Mouse (Mus musculus) yolk sac, embryonic 10.5 days (tissue): ENCODE measurements around the gene Aacs.
"Not testable (repeated sequence)": the region's sequence is repeated elsewhere in the genome, so short reads cannot be mapped to it uniquely, and the experiment has no call there.

Experiments
- DNase-seq: peaks from one replicate; pipeline ENCODE4 v3.0.0-alpha.2; 2017; ENCODE audit warnings: low spot score

The Aacs gene

DNA sequence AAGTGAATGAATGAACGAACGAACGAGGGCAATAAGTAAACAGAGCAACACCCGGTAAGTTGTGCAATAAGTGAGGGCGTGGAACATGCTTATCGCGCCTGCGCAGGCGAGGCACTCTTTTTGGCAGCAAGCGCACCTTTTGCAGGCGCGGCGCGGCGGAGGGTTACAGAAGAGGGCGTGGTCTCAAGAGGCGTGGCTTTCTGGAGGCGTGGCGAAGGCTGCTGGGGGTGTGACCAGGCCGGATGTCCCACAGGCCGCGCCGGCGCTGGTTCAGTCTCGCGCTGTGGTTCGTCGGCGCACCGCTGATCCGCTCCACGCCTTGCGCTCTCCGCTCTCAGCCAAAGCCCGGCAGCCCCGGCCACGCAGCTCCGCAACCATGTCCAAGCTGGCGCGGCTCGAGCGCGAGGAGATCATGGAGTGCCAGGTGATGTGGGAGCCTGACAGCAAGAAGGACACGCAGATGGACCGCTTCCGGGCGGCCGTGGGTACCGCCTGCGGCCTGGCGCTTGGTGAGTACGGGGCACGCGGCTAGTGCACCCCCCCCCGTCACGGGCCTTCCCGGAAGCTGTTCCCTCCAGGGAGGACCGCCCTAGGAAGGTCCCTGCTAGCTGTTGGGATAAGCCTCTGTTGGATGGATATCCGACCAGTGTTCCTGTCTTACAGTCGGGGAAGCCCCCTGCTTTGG is at the start of gene Aacs:
Aacs (plus strand) TSS at position 214 of the 685 bp plus-strand sequence.
- peak; percentile 98 for DNase-seq

DNA sequence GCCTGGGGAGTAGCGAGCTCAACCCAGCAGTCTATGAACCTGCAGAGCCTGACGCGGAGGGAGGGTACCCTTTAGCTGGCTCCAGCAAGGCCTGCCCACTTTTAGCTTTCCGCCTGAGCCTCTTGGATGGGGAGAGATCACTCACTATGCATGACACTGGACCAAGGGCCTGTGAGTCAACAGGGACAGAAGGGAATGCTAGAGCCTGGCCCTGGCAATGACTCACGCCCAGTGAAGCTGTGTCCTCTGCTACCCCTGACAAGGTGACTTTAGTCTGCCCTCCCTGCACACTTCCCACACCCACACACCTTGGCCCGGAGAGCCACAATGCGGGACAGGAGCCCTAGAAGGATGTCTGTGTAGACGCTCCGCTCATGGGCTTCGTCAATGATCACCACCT is 49.3 kb upstream of the Aacs start:
- DNase-seq: no peak

DNA sequence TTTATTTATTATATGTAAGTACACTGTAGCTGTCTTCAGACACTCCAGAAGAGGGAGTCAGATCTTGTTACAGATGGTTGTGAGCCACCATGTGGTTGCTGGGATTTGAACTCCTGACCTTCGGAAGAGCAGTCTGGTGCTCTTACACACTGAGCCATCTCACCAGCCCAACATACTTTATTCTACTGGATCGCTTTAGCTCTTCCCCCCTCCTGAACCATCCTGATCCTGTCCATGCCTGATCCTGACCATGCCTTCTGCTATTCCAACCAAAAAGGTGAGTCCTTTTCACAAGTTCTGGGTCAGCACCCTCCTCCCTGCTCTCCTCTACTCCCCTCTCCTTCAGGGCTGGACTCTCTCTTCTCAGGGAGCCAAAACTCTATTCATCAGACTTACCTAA is 43.3 kb upstream of the Aacs start:
- DNase-seq: not testable (repeated sequence)

DNA sequence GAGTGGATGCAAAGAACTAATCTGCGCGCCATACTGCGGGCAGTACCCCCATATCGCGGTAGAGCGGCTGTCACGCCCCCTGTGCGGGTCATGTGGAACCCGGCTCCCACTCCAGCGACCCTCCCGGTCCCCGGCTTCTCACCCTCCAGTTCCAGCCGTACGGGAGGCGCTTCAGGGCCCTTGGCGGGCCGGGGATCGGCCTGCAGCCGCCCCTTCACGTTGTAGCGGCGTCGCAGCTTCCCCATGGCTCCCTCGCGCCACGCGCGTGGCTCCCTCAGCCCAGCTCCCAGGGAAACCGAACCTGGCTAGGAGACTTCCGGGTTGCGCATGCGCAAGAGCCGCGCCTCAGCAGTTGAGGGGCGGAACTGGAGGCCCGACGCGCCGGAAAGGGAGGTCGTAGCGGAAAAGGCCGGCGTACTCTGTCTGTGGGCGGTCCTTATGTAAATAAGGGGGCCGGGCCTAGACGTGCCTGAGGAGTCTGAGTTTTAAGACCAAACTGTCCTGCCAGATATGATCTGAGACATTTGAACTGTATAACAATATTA is 41.7 kb upstream of the Aacs start, which contains the start of gene Dhx37:
Dhx37 (minus strand) TSS at position 329 of the 545 bp plus-strand sequence.
- peak; percentile 93 for DNase-seq

DNA sequence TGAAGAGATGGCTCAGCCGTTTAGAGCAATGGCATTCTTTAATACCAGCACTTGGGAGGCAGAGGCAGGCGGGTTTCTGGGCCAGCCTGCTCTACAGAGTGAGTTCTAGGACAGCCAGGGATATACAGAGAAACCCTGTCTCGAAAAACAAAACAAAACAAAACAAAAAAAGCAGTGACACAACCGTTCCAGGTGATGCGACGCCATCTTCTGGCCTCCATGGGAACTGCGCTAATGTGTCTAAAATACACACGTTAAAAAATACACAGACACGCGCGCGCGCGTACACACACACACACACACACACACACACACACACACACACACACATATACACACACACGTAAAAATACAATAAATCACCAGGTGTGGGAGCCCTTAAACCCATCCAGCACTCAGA is 41.3 kb upstream of the Aacs start:
- not testable (repeated sequence) for DNase-seq

DNA sequence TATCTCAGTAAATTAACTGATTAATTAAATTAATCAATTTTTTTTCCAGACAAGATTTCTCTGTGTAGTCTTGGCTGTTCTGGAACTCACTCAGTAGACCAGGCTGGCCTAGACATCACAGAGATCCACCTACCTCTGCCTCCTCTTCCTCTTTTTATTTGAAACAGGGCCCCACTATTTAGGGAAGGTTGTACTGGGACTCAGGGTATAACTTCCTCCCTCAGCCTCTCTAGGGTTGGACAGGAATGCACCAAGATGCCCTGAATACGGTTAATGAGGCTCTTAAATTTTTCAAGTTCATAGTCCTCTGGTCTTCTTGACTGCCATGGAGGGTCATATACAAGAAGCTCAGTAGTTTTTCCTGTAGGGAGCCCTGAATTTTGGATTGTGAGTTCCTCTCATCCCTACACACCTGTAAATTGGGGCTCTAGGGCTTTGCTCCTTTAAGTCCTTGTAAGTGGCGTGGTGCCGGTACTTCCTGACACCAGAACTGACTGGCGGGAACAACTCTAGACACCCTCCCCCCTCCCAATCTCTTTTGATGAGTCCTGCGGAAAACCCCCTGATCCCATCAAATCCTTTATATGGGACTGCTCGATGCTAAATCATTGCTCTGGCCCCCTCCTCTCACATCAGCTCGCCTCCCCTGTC is 34.9 kb upstream of the Aacs start:
- peak; percentile 12 for DNase-seq

DNA sequence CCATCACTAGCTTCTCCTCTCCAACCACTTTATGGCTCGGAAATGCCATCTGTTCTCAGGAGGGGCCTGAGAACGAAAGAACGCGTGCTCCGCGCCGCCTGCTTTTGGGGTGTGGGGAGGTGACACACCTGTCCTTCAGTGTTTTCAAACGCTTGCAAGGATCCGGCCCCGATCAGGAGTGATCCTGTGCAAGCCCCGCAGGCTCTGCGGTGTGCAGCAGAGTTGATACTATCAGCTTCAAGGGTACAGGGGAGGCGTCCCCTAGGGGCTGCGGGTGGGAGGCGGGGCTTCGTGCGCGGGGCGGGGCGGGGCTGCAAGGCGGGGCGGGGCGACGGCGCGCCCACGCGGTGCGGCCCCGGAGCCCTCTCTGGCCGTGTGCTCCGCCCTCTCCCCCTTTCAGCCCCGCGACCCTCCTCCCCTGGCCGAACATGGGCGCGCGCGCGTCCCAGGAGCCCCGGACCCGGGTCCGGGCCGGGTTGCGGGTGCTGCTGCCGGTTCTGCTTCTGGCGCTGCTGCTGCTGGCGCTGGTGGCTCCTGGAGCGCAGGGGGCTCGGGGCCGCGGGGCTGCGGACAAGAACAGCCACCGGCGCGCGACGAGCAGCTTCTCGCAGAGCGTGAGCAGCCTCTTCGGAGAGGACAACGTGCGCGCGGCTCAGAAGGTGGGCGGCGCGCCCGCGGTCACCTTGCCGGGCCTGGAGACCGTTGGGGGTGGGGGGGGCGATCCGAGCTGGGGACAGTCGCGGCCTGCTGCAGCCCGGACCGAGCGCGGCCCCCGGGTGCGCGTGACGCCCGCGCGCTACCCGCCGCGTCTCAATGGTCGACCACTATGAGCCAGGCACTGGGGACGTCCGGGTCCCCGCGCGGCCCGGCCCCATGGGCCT is 34.1 kb upstream of the Aacs start, which contains the start of gene Bri3bp:
Bri3bp (plus strand) TSS at position 335 of the 881 bp plus-strand sequence.
- DNase-seq: peak; percentile 86

DNA sequence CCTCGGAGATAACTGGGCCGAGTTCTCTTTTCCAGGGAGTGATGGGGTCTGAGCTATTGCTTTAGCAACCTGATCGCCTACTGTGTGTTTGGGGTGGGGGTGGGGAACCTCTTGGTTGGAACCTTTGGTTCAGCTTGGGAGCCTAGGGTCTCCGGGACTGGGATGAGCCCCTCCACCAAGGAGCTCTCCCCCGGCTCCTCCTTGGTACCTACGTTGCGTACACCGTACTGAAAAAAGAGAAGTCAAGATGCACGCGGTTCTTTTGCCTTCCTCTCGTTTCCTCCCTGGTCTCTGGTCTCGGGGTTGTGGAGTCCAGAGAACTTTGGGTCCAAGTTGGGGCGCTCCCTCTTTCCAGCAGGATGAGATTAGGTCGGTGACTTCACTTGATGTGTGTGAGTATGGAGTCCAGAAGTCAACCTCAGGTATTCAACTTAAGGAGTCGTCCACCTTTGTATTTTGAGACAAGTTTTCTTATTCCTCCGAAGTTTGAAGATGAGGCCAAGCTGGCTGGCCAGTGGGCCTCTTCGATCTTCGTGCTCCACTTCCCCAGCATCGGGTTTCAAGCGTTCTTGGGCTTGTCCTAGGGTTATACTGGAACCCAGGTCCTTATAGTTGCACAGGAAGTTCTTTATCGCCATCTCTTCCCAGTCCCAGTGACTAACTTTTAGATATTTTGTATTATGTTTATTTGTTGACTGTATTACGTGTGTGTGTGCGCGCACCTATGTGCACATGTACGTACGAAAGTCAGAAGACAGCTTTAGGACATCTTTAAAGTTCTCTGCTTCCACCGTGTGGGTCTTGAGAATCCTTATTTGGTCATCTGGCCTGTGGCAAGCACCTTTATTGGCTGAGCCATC is 33.2 kb upstream of the Aacs start:
- DNase-seq: no peak

DNA sequence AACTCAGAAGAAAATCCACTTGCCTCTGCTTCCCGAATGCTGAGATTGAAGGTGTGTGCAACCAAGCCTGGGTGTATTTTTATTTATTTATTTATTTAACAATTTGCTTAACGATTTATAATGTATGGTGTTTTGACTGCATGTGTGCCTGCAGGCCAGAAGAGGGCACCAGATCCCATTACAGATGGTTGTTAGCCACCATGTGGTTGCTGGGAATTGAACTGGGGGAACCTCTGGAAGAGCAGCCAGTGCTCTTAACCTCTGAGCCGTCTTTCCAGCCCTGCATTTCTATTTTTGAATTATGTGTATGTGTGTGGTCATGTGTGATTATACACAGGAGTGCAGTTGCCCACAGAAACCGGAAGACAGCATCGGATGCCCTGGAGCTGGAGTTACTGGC is 32.3 kb upstream of the Aacs start:
- DNase-seq: no peak

DNA sequence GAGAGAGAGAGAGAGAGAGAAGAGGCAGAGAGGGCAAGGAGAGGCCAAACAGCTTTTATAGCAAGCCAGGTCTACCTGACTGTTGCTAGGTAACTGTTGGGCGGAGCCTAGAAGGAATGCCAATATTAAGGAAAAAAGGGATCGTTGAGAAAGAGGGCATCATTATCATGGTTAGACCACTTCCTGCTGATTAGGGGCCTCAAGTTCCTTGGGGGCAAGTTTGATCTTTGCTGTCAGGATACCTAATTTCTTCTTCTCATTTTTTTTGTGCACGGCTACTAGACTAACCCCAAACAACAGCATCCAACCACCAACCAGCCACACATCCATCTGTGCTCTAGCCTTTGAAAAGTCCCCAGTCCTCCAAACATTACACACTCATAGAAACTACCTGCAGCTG is 31.7 kb upstream of the Aacs start:
- no peak for DNase-seq

DNA sequence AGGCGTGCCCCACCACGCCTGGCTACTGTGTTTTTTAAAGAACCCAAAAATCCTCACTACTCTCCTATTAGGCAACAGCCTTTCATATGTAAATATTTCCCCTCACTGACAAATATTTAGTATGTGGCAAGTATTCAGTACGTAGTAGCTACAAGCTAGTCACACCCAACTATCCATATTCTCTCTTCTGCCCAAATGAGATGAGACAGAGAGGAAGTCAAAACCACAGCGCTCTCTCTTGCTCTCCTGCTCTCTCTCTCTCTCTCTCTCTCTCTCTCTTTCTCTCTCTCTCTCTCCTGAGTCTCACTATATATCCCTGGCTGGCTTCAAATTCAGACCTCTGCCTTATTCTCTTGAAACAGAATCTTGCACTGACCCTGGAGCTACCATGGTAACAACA is 31.1 kb upstream of the Aacs start:
- DNase-seq: no peak

DNA sequence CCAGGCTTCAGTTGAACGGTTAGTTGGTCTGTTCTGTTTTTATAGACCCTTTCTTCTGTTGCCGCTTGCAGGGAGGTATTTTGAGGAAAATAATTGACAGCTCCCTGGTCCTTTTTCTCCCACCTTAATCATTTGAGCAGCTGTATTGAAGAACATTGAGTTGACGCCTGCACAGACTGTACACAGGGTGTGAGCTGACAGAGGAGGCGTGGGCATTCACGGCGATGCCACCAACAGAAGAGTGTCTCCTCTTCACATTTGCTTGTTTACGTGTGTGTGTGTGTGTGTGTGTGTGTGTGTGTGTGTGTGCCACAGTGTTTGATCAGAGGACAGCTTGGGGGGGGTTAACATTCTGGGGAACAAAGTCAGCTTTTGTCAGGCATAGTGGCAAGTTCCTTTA is 29.3 kb upstream of the Aacs start:
- DNase-seq: no peak

DNA sequence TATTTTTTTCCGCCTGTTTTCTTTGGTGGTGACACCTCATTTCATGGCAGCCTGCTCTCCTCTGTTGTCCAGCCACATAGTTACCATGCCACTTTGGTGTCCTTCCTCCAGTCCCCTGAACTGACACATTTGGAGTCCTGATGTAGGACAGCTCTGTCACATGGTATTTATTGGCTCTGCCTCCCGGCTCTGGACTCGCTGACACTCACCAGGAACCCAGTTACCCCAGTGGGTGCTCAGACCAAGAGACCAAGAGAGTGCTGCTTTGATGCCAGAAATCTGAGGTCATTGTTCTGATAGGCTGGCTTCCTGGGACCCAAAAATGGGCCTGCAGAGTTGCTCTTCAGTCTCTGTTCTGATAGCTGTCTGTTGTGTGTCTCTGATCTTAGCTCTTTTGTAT is 27.6 kb upstream of the Aacs start:
- DNase-seq: no peak

DNA sequence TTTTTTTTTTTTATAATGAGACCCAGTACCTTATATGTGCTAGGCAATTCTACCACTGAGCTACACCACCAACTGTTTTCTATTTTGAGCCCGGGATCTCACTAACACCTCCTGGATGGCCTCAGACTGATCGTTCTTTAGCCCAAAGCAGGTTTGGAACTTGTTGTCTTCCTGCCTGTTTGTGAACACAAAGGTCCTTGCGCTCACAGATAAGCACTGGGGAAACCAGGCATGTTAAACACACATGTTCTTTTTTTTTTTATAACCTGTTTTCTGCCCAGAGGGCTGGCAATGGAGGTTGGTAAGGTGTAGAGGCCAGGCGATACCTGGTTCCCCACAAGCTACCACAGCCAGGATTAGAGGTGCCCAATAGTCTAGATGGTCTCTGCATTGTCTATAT is 27.0 kb upstream of the Aacs start:
- DNase-seq: no peak

DNA sequence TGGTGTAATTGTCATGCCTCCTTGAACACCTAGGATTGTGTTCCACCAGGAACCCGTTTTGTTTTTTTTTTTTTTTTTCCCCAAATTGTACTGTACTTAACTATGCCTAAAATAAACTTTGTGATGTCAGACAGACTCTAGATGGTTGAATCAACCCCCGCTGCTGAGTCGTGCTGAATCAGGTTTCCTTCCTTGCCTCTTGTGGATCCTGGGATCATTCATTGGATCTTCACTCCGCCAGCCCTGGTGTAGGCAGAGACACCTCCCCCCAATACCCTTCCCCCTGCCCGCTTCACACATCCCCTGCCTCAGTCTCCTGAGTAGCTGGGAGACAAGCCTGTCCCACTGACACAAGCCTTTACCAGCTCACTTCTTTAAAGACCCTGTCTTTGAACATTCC is 26.3 kb upstream of the Aacs start:
- no peak for DNase-seq

DNA sequence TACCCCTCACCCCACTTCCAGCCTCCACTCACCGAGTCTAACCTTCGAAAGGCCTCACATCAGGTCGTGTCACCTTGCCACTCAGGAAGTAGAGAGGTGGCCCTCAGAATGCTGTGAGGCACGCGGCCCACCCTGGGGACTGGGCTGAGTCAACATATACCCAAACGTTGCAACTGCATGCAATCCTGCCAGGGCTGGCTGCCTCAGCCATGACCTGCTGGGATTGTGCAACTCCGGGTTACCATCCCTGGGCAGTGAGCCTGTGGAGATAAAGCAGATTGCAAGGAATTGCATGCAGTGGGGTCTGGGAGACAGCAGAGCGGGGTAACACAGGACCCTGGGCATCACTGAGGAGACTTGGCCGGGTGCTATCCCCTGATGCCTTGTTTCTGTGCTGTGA is 23.0 kb upstream of the Aacs start:
- DNase-seq: no peak

DNA sequence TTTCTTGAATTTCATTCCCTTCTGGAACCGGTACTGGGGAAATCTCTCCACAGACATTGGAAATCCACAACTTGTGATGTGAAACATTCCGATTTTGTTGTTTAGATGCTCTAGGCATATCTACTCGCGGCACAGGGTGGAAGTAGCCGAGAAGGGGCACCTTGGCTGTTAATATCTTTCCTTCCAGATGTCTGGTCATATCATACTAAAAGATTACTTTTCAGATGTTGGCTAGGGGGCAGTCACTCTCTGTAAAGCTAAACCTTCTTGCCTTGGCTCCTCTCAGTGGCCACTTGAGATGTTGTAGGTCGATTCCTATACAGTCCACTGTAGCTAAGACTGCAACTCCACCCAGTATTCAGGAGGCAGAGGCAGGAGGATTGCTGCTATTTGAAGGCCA is 19.5 kb upstream of the Aacs start:
- no peak for DNase-seq

DNA sequence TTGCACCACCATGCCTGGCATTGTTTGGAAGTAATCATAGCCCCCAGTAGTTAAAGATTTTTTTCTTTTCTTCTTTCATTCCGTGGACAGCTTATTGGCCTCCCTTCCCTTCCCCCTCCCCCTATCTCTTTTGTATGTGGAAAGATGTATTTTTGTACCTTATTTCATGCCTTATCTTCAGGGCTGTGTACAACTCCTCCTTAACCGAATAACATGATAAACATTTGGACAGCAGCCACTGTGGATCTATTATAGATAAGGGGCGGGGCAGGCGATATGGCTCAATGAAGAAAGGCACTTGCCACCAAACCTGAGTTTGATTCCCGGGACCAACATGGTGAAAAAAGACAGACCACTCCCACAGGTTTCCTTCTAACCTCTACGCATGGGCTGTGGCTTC is 18.1 kb upstream of the Aacs start:
- no peak for DNase-seq

DNA sequence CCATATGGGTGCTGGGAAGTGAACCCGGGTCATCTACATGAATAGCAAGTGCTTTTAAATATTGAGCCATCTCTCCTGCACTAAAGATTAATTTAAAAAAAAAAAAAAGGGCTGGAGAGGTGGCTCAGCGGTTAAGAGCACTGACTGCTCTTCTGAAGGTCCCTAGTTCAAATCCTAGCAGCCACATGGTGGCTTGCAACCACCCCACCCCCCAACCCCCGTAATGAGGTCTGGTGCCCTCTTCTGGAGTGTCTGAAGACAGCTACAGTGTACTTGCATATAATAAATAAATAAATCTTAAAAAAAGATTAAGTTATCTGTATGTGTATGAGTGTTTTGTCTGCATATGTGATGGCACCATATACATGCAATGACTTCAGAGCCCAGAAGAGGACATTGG is 15.0 kb upstream of the Aacs start:
- DNase-seq: no peak

DNA sequence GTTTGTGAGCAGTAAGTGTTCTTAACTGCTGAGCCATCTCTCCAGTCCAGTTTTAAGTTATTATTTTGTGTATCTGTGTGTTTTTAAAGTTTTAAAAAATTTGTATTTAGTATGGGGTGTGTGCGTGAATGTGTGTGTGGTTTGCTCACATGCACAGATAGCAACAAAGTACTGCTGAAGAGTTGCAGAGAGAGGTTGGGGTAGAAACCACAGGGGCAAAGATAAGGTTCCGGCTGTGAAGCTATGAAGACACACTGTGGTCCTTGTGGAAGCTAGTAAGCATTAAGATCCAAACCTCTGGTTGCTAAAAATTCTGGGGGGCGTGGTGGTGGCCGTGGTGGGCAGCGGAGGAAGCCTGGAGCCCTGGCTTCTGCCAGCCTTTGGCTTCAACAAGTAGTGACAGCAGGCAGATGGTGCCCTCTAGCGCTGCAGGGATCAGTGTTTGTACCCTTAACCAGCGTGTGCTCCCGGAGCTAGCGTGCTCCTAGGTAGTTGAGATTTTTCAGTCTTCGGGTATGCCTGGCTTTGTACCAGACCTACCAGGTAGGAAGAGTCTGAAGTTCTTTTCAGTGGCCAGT is 13.7 kb upstream of the Aacs start:
- peak; percentile 22 for DNase-seq

DNA sequence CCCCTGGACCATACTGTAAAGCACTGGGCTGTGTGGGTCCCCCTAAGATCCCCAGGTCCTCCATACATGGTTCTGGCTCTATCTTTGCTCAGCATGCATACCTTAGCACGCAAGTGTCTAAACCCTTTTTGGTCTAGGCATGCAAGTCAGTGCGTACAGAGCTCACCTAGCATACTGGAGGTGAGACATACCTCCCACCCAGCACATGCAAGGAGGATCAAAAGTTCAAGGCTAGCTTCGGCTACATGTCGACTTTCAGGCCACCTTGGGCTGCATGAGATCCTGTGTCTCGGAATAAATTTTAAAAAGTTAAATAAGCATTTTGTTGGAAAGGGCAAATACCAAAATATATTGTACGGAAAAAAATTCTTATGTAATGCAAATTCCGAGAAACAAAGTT is 10.4 kb upstream of the Aacs start:
- peak; percentile 10 for DNase-seq
